Mouse (Mus musculus) embryonic facial prominence, embryonic 13.5 days (tissue): Measurements from ENCODE around the gene Slfn9. TPM values are rescaled to one million over a fixed set of nuclear protein-coding genes. Genes with fewer than 3 reads are reported as not detected.
"Not testable (repeated sequence)": the region's sequence is repeated elsewhere in the genome, so short reads cannot be mapped to it uniquely, and the experiment has no call there.

Source experiments
- ATAC-seq: fragments of 200-750 bp; cut with Nextera tagmentation; 2 replicates; pipeline ENCODE4 v1.8.0; 2017; ENCODE audit warnings: low read depth; ENCODE audit not compliant: insufficient number of reproducible peaks, insufficient read depth, low FRiP score, low TSS enrichment
- H3K27ac ChIP-seq: fragments of 300-500 bp; sonication (generic); 2 replicates; pipeline ENCODE4 v1.5.1; 2015; ENCODE audit warnings: moderate library complexity, mild to moderate bottlenecking, inconsistent platforms
- H3K27me3 ChIP-seq: fragments of 300-500 bp; sonication (generic); 2 replicates; pipeline ENCODE4 v1.6.1; 2015; ENCODE audit warnings: mild to moderate bottlenecking, inconsistent platforms
- H3K36me3 ChIP-seq: fragments of 300-500 bp; sonication (generic); 2 replicates; pipeline ENCODE4 v1.6.1; 2015; ENCODE audit warnings: mild to moderate bottlenecking, inconsistent platforms
- H3K4me1 ChIP-seq: fragments of 300-500 bp; sonication (generic); 2 replicates; pipeline ENCODE4 v1.6.1; 2015; ENCODE audit warnings: inconsistent platforms
- H3K4me2 ChIP-seq: fragments of 300-500 bp; sonication (generic); 2 replicates; pipeline ENCODE4 v1.6.1; 2015; ENCODE audit warnings: moderate library complexity, mild to moderate bottlenecking, inconsistent platforms
- H3K4me3 ChIP-seq: fragments of 300-500 bp; sonication (generic); 2 replicates; pipeline ENCODE4 v1.5.1; 2015; ENCODE audit warnings: mild to moderate bottlenecking, inconsistent platforms
- H3K9ac ChIP-seq: fragments of 300-500 bp; sonication (generic); 2 replicates; pipeline ENCODE4 v1.6.1; 2015; ENCODE audit warnings: mild to moderate bottlenecking, inconsistent platforms
- H3K9me3 ChIP-seq: fragments of 300-500 bp; sonication (generic); 2 replicates; pipeline ENCODE4 v1.6.1; 2016; ENCODE audit warnings: inconsistent platforms
- WGBS: fragments of 180-500 bp; shearing (Covaris S2); methylation state at CpG from one replicate; pipeline ENCODE4 v1.1.7; 2015; ENCODE audit warnings: mixed read lengths; 5-methylcytosine and 5-hydroxymethylcytosine counted together
- polyA plus RNA-seq: library from polyadenylated mRNA; unstranded; fragments of >200 nt; fragmentation: Nextera tagmentation; extraction: Ambion mirVana; gene quantifications from 2 replicates; pipeline ENCODE4 v1.2.1, GENCODE M21; 2015

Gene Slfn9
- polyA plus RNA-seq, 1 experiment from 2014 or later: 17.4 TPM

DNA sequence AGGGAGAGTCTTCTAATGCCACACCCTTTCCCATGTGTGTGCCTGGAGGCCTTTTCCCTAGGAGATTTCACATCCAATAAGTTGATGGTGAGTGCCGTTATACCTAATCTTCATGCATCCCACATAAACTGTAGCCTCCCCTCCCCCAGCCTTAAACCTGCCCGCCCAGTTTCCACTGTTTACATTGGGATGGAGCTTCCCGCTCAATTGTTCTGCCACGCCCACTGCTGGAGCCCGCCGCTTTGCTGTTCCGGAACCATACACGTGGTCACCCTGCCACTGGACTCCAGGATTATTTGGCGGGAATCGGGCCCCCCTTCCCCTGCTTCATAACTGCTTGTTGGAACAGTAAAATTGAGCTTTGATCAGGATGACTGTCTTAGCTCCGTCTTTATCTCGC, 2.3 kb downstream of the Slfn9 start:
- H3K4me1 ChIP-seq: peaks cover 21% of the 10 kb centered on the region
- no peak overlapping the region for H3K27ac ChIP-seq
- no peaks in the 10 kb centered on the region for H3K9me3 ChIP-seq
- no peak for ATAC-seq
- 30% methylated on average over 12 of the region's 12 CpGs for WGBS
- H3K27me3 ChIP-seq: no peaks in the 10 kb centered on the region
- H3K9ac ChIP-seq: peak overlapping the region; percentile 36; the same call in 1 of the 2 replicates
- peak overlapping the region; percentile 48 for H3K4me3 ChIP-seq
- H3K4me2 ChIP-seq: peak overlapping the region; percentile 72
- H3K36me3 ChIP-seq: peaks cover 13% of the 10 kb centered on the region

DNA sequence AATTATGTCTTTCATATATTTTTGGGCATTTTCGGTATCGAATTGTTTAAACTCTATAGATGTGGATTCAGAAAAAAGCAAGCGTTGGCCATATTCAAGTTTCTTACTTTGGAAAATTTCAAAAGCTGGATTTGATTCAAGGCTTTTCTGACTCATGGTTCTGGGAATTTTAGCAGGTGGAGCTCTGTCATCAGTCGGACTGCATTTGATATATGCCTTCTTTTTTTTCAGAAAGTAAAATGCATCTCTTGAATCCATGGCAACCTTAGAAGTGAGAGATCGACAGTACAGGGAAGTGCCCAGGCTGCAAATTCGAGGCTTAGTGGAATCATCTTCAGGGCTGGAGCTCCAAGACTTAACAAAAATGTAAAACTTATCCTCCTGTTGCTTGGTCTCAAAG, 4.0 kb downstream of the Slfn9 start:
- H3K27me3 ChIP-seq: no peaks in the 10 kb centered on the region
- H3K27ac ChIP-seq: no peak overlapping the region
- H3K4me1 ChIP-seq: peaks cover 21% of the 10 kb centered on the region
- H3K4me3 ChIP-seq: no peak overlapping the region
- peaks cover 18% of the 10 kb centered on the region for H3K36me3 ChIP-seq
- no peak for ATAC-seq
- H3K4me2 ChIP-seq: no peak overlapping the region
- 91% methylated on average over 6 of the region's 6 CpGs for WGBS
- no peak overlapping the region for H3K9ac ChIP-seq
- H3K9me3 ChIP-seq: no peaks in the 10 kb centered on the region

DNA sequence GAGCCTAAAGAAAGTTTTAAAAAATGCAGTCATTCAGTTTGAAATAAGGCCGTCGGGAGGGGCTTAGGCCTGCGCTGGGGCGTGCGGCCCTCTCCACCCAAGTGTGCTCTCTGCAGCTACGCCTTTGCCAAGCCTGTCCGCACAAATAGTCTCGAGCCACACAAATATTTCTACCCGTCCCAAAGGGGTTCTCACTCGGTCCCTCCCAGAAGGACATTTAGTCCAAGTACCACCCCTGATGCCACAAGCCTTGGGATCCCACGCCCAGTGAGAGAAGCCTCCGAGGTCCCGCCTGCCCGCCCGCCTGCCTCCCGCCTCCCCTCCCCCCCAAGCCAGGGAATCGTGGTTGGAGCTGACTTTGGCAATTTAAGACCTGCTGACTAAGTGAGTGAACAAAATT, 8.4 kb downstream of the Slfn9 start:
- no peak overlapping the region for H3K27ac ChIP-seq
- H3K9me3 ChIP-seq: no peaks in the 10 kb centered on the region
- H3K36me3 ChIP-seq: peaks cover 47% of the 10 kb centered on the region
- WGBS: 81% methylated on average over 17 of the region's 17 CpGs
- no peak overlapping the region for H3K4me3 ChIP-seq
- no peak overlapping the region for H3K9ac ChIP-seq
- H3K4me1 ChIP-seq: no peaks in the 10 kb centered on the region
- no peak for ATAC-seq
- no peaks in the 10 kb centered on the region for H3K27me3 ChIP-seq
- H3K4me2 ChIP-seq: no peak overlapping the region

DNA sequence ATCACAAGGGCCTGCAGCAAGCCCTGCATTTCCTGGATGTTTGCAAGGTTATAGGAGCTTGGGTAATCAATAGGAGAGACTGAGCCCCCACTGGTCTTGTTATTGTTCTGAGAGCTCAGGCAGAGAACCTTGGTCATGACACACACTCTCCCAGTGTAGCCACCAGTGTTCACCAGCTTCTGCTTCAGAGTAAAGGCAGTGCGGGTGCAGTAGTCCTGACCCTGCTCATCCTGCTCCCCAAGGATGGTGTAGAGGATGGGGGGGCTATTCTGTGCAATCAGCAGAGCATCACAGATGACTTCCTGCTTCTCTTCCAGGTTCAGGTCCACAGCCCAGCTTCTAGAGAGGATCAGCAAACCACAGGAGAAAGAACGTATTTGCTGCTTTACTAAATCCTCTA, 9.2 kb downstream of the Slfn9 start:
- H3K9ac ChIP-seq, H3K4me1 ChIP-seq, ATAC-seq, H3K9me3 ChIP-seq, H3K4me2 ChIP-seq, H3K4me3 ChIP-seq, H3K27me3 ChIP-seq, H3K27ac ChIP-seq: not testable (repeated sequence)
- peaks cover 47% of the 10 kb centered on the region for H3K36me3 ChIP-seq
- WGBS: 84% methylated on average over 2 of the region's 2 CpGs

DNA sequence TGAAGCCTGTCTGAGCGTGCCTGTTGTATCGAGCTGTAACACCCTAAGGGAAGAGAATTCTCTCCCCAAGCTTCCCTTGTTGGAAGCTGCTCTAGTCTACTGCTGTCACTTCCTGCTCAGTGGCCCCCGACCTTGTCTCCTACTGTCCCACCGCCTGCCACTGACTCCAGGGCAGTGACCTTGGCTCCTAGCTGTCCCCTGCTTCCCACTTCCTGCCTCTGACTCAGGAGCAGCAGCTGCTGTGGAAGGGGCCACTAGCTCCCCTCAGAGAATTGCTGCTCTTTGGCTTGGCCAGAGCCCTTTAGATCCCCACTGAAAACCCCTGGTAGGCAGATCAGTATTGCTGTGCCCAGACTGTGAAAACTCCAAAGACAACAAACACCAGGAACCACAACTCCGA, 17.7 kb downstream of the Slfn9 start:
- Histone ChIP-seq H3K4me2 (no peak overlapping the region), H3K4me3 (no peak overlapping the region), H3K36me3 (no peaks in the 10 kb centered on the region), H3K9me3 (no peaks in the 10 kb centered on the region), H3K27ac (no peak overlapping the region), H3K27me3 (no peaks in the 10 kb centered on the region), H3K9ac (no peak overlapping the region), H3K4me1 (peaks cover 20% of the 10 kb centered on the region)
- 28% methylated on average over 5 of the region's 5 CpGs for WGBS
- no peak for ATAC-seq

DNA sequence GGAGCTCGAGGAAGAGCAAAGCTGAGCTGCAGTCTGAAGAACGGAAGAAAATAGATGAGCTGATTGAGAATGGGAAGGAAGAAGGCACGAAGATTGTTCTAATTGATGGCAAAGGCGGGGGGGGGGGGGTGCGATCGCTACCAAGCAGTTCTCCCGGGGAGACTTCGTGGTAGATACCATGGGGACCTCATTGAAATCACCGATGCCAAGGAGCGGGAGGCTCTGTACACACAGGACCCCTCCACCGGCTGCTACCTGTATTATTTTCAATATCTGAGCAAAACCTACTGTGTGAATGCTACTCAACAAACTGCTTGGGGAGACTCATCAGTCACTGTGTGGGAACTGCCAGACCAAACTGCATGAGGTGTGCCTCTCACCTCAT, 20.0 kb downstream of the Slfn9 start:
- ATAC-seq: no peak
- Histone ChIP-seq H3K27ac (peak overlapping the region; percentile 57; the same call in 1 of the 2 replicates), H3K9me3 (no peaks in the 10 kb centered on the region), H3K27me3 (no peaks in the 10 kb centered on the region), H3K36me3 (no peaks in the 10 kb centered on the region), H3K4me1 (peaks cover 20% of the 10 kb centered on the region), H3K4me2 (peak overlapping the region; percentile 62), H3K9ac (peak overlapping the region; percentile 59; the same call in 1 of the 2 replicates), H3K4me3 (peak overlapping the region; percentile 31)
- WGBS: 67% methylated on average over 11 of the region's 11 CpGs

DNA sequence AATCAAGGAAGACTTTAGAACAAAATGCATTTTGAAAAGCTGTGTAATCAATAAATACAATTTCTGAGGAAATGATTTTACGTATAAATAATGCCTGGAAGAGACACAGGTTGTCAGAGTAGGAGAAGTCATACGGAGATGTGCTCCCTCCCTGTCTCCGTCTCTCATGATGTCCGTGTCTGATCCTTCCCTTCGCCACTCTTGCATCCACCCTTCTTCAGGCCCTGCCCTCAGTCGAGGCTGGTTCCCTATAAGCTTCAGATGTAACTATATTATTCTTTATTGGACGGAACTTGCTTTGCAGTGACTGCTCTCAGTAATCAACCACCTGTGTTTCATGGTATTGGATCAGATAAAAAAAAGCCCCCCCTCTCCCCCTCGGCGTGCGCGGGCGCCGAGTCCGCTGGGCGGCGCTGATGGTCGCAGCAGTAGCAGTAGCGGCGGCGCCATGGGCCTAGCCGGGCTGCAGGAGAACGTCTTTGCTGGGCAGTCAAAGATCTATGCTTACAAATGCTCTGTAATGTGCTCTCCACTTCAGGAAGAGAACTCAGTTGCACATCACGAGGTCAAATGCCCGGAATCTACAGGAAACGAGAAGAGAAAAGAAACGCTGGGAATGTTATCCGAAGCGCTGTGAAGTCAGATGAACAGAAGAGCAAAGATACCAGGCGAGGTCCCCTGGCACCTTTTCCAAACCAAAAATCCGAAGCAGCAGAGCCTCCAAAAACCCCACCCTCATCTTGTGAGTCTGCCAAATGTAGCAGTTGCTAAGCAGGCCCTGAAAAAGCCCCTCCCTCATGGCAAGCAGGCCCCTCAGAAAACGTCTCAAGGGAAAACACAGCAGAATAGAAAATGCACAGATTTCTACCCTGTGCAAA, 20.7 kb downstream of the Slfn9 start:
- Histone ChIP-seq H3K4me1 (peaks cover 20% of the 10 kb centered on the region), H3K27ac (peak overlapping the region; percentile 57), H3K36me3 (no peaks in the 10 kb centered on the region), H3K4me2 (peak overlapping the region; percentile 62), H3K27me3 (no peaks in the 10 kb centered on the region), H3K4me3 (peak overlapping the region; percentile 31), H3K9ac (peak overlapping the region; percentile 59), H3K9me3 (no peaks in the 10 kb centered on the region)
- WGBS: 5% methylated on average over 31 of the region's 31 CpGs
- no peak for ATAC-seq

DNA sequence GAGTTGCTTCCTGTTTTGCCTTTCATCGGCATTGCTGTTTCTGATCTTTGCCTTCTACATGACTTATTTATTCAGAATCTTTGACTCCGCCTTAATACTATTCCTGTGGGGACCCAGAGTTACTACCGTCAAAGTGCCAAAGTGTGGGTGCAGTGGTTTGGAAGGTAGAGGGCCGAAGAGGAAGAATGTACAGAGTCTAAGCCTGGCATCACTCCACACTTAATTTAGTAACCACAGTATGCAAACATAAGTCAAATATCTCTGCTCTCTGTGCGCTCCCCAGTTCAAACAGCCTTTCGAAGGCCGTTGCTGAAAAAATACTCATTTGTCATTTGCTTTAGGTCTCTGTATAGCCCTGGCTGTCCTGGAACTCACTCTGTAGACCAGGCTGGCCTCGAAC, 29.4 kb downstream of the Slfn9 start:
- 85% methylated on average over 8 of the region's 8 CpGs for WGBS
- ATAC-seq: no peak
- H3K27ac ChIP-seq: no peak overlapping the region
- no peaks in the 10 kb centered on the region; the same call in 1 of the 2 replicates for H3K4me1 ChIP-seq
- no peak overlapping the region for H3K4me2 ChIP-seq
- H3K9ac ChIP-seq: no peak overlapping the region
- H3K9me3 ChIP-seq: no peaks in the 10 kb centered on the region
- no peaks in the 10 kb centered on the region for H3K36me3 ChIP-seq
- H3K4me3 ChIP-seq: no peak overlapping the region
- H3K27me3 ChIP-seq: no peaks in the 10 kb centered on the region

DNA sequence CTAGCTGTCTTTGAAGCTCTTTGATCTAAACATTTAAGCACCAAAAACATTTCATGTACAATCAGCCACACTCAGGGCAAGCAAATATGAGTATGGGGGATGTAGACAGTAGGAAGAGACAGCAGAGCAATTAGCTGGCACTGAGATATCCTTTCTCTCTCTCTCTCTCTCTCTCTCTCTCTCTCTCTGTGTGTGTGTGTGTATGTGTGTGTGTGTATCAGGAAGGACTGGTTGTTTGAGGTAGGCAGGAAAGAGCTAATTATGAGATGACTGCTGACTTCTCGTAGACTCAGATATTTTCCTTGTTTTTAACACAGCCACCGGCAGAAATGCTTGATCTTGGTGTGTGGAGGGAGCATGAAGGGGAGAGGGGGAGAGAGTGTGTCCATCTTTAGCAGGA, 29.9 kb downstream of the Slfn9 start:
- Histone ChIP-seq H3K9me3 (no peaks in the 10 kb centered on the region), H3K4me3 (no peak overlapping the region), H3K4me2 (no peak overlapping the region), H3K4me1 (no peaks in the 10 kb centered on the region; the same call in 1 of the 2 replicates), H3K27ac (no peak overlapping the region), H3K9ac (no peak overlapping the region), H3K36me3 (no peaks in the 10 kb centered on the region), H3K27me3 (no peaks in the 10 kb centered on the region)
- WGBS: 37% methylated on average over 2 of the region's 2 CpGs
- ATAC-seq: no peak

DNA sequence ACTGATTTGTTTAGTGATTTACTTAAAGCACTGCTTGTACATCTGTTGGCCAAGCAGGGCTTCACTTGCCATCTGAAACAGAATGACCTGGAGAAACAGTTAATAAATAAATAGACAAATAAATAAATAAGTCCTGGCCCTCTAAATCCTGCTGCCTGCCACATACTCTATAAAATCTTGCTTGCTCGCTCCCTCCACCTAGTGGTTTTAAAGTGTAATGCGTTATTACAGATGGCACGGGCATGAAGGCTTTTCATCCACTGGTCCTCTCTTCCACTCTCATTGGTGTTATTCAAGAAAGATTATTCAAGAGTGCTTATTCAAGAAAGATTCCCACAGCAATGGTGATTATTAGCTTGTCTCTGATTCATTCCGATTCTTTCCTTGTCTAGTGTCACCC, 32.0 kb downstream of the Slfn9 start:
- no peak overlapping the region for H3K9ac ChIP-seq
- H3K27me3 ChIP-seq: peaks cover 5% of the 10 kb centered on the region
- no peak overlapping the region for H3K4me2 ChIP-seq
- H3K4me3 ChIP-seq: no peak overlapping the region
- no peaks in the 10 kb centered on the region for H3K9me3 ChIP-seq
- no peaks in the 10 kb centered on the region; the same call in 1 of the 2 replicates for H3K4me1 ChIP-seq
- no peak overlapping the region for H3K27ac ChIP-seq
- no peaks in the 10 kb centered on the region for H3K36me3 ChIP-seq
- WGBS: 14% methylated on average over 4 of the region's 4 CpGs
- no peak for ATAC-seq

DNA sequence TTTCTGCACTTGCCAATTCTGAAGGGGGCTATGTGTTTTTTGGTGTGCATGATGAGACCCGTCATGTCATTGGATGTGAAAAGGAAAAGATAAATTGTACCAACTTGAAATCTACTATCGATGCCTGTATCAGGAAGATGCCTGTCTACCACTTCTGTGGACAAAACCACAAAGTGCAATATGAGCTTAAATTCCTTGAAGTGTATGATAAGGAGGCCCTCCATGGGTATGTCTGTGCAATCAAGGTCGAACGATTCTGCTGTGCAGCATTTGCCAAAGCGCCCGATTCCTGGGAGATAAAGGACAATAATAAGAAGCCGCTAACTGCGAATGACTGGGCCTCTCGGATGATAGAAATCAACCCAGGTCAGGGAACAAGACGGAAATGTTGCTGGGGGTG, 34.7 kb downstream of the Slfn9 start:
- Histone ChIP-seq H3K4me3 (no peak overlapping the region), H3K9ac (no peak overlapping the region), H3K36me3 (no peaks in the 10 kb centered on the region), H3K27me3 (peaks cover 32% of the 10 kb centered on the region), H3K9me3 (no peaks in the 10 kb centered on the region), H3K4me2 (no peak overlapping the region), H3K4me1 (peaks cover under 1% of the 10 kb centered on the region; the same call in 1 of the 2 replicates), H3K27ac (no peak overlapping the region)
- no peak for ATAC-seq
- 73% methylated on average over 10 of the region's 10 CpGs for WGBS

DNA sequence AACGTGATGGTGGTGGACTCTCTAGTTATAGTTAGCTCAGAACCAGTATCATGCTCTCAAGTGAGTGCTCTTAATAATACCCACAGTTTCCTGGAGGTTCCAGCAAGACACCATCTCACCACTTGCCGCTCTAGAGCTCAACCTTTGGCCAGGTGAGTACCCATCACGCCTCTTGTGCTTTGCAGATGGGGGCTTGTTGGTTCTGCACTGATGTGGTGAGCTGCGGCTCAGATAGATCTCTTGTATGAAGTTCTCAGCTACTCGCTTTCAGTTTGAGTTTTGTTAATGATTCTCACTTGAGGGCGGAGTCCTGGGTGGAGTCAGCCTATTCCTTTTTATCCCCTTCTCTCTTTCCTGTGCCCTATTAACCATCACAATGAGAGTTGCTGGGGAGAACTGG, 37.0 kb downstream of the Slfn9 start:
- 74% methylated on average over 6 of the region's 6 CpGs for WGBS
- H3K27ac ChIP-seq: no peak overlapping the region
- no peak overlapping the region for H3K4me2 ChIP-seq
- peaks cover 10% of the 10 kb centered on the region for H3K4me1 ChIP-seq
- H3K27me3 ChIP-seq: peaks cover 55% of the 10 kb centered on the region
- no peaks in the 10 kb centered on the region for H3K36me3 ChIP-seq
- no peak for ATAC-seq
- no peak overlapping the region for H3K4me3 ChIP-seq
- no peak overlapping the region for H3K9ac ChIP-seq
- H3K9me3 ChIP-seq: no peaks in the 10 kb centered on the region
